Mouse (Mus musculus): ENCODE data around the gene Tcp10b.
"Not testable (repeated sequence)": the region's sequence is repeated elsewhere in the genome, so short reads cannot be mapped to it uniquely, and the experiment has no call there.

GRCm38 (mm10) chr17:13067864-13068385 lies 7.0 kb downstream of the Tcp10b start:
- not testable (repeated sequence) for TF ChIP-seq CTCF (conservative IDR thresholded peaks at IDR 0.05 in 1 of 2, IDR thresholded peaks at IDR 0.05 in 1 of 2; ENCODE audit: low read depth in 2 of 2, low read length in 2 of 2); CHD2 (IDR thresholded peaks at IDR 0.05; ENCODE audit: low read length); TBP (conservative IDR thresholded peaks at IDR 0.05; ENCODE audit: low read depth, low read length); GABPA (IDR thresholded peaks at IDR 0.05; ENCODE audit: insufficient replicate concordance, low read depth, low read length)

Data from CH12.LX (cell line).